Mouse (Mus musculus) hindbrain, embryonic 13.5 days (tissue): Measurements from ENCODE around the gene Cotl1. TPM values are rescaled to one million over a fixed set of nuclear protein-coding genes. Genes with fewer than 3 reads are reported as not detected.

Experiments
- polyA plus RNA-seq: library from polyadenylated mRNA; unstranded; fragments of >200 nt; fragmentation: Nextera tagmentation; extraction: Ambion mirVana; gene quantifications from 2 replicates; pipeline ENCODE4 v1.2.1, GENCODE M21; 2015

The Cotl1 gene
- polyA plus RNA-seq, 1 experiment from 2014 or later, result 106 TPM

Other genes with a start within 250 kb of the Cotl1 start
- gene Taf1c, start 235.3 kb downstream of the Cotl1 start, polyA plus RNA-seq, result 12.6 and 14.5 TPM in 2 replicates
- gene Adad2, start 227.8 kb downstream of the Cotl1 start, polyA plus RNA-seq, result not detected in 2 replicates
- 0.09 TPM in 1 of 2 replicates, not detected in the other for gene Kcng4, start 204.9 kb downstream of the Cotl1 start, polyA plus RNA-seq
- 3.3 and 3.5 TPM in 2 replicates for gene Wfdc1, start 174.2 kb downstream of the Cotl1 start, polyA plus RNA-seq
- gene Atp2c2, start 140.5 kb downstream of the Cotl1 start, polyA plus RNA-seq, result 0.21 TPM in 1 of 2 replicates, not detected in the other
- 11.8 and 12.8 TPM in 2 replicates for gene Tldc1, start 62.1 kb downstream of the Cotl1 start, polyA plus RNA-seq
- gene Klhl36, start 21.7 kb upstream of the Cotl1 start, polyA plus RNA-seq, result 14.6 and 14.8 TPM in 2 replicates
- gene Usp10, start 69.8 kb upstream of the Cotl1 start, polyA plus RNA-seq, result 123 and 126 TPM in 2 replicates
- 1.9 and 4.1 TPM in 2 replicates for gene Gm20388, start 70.3 kb upstream of the Cotl1 start, polyA plus RNA-seq
- gene Crispld2, start 151.9 kb upstream of the Cotl1 start, polyA plus RNA-seq, result 3.1 and 3.5 TPM in 2 replicates